Mouse (Mus musculus): ENCODE measurements around the gene Tcerg1l.

The Tcerg1l gene

DNA sequence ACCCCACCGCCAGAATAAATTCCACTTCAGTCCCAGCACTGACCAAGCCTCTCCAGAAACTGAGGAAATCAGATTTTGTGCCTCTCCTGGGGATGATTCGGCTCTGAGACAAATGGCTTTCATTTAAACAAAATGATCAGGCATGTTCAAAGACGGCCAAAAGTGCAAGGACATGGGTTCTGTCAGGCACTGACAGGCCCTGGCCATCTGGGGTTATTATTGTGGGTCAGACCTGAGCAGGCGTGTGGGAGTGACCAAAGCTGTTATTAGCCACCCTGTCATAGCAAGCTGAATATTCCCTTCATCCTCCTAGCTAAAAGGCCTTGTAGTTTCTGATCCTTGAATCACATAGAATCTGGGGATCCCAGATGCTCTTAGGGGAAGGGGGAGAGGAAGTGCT is 174.6 kb downstream of the Tcerg1l start:
- no peak for DNase-seq (ENCODE audit: low read depth, low spot score)

DNA sequence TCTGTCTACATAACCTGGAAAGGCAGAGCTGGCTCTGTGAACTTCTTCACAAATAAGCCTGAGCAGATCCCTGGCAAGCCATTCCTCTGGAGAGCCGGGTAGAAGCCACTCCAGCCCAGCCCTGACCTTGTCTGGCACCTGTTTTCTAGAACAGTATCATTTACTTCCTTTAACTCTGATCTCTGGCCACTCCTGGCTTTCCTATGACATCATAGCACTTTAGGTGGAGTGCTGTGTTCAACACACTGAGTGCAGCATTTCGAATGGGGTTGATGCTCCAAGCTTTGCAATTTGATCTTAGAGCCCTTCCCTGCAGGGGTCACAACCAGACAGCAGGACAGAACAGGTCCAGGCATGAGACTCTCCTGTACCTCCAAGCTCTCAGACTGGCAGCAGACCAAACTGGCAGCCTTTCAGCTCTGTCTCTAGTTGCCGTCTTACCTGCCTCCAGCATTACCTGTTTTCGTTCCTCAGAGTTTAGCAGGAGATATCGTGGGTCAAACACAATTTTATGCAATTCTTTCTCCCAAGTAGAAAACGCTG is 179.9 kb downstream of the Tcerg1l start:
- DNase-seq (ENCODE audit: low read depth, low spot score): no peak

DNA sequence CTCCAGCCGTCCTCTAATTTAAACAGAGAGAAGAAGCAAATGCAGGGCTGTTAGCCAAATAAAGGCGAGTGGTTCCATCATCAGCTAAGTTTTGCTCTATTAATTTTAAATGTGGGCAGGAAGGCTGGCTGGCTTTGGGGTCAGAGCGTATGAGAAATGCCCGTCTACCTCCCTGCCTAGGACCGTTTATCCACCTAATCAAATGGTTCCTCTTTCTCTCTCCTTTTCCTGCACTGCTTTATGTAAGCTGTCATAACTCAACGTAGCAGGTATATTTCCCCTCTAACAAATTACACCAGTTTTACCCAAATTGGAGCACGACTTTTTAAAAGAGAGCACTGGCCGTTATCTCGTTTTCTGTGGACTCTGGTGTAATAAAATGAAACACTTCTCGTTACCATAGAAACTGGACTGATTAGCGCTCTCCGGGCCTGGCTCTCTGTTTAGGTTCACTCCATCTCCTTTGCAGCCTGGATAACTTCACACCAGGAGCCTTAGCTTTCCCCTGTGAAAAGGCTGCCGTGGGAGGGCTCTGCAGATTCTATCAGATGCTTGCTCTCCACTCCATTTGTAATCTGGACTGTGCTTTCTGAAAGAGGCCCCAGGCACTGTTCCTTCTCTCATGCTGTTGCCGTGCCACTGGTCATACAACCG is 182.2 kb downstream of the Tcerg1l start:
- no peak for DNase-seq (ENCODE audit: low read depth, low spot score)

DNA sequence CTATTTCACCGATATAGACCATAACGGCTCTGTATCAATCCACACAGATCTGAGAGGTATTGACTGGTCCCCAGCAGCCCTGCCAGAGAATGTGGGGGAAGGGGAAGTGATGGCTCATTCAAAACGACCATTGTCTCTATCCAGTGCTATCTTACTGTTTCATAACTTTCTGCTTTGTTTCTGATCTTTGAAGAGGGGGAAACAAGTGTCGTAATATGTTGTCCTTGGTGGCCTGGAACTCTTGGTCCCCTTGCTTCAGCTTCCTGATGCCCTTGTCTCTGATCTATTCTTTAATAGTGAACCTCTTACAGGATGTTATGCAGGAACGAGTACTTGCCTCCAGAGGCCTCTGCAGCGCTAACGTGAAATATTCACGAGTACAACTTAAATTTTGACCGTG is 182.8 kb downstream of the Tcerg1l start:
- DNase-seq (ENCODE audit: low read depth, low spot score): no peak

DNA sequence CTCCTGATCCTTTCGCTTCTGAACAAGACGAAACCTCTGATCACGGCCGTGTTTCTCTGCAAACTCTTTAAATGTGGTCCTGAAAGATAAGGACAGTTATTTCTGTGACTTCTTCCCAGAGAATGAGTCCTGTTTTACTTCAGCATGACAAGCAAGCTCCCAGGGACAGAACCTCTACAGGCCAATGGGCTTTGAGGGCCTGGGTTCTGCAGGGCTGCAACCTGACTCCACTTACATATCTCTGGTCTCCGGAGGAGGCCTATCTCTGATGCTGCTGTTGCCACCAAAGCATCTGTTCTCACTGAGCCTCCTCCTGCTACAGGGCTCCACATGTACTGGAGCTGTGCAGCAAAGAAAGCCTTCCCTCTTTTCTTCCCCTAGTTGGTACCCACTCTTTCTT is 187.8 kb downstream of the Tcerg1l start:
- DNase-seq (ENCODE audit: low read depth, low spot score): no peak

DNA sequence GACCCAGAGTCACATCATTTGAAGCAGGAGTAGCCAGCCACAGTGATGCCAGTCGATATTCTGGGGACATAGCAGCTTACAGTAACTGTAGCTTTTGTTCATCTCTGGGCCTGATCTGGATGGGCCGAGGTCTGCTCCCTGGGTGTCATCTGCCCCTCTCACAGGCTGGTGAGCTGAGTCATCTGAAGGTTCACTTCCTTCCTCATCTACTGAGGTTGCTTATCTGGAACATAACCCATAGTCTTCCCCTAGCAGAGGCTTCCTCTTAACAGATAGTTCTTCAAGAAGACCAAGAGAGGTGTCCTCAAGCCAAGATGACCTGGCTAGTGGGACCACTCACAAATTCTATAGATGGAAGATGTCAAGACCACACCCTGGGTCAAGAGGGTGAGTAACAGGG is 192.4 kb downstream of the Tcerg1l start:
- peak; percentile 12 for DNase-seq (ENCODE audit: low read depth, low spot score)

DNA sequence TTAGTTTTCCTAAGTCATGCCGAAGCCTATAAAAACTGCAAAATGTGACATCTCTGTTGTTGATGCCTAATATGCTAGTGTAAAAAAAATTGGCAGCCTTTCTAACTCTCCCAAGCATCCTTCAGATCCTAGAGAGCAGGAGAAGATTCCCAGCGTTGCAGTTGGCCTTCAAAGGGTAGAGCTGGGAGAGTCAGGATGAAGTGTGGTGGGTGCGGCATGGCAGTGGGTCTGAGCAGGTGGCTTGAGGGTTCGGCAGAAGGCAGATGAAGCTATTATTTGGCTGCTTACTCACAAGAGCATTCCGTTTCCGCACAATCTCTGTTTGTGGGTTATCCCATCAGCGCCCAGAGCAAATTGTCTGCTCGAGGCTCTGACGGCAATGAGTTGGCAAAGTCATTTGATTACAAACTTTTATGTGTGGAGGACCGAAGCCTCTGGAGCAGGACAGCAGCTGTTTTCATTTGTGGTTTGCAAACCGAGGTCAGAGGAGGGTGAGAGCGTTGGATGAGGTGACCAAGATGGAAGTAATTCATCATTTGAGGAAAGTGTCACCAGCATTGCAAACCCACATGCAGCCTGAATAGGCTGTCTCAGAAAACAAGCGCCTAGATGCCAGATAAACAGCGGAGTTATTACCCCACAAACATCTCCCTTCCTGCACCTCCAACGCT is 195.2 kb downstream of the Tcerg1l start:
- DNase-seq (ENCODE audit: low read depth, low spot score): no peak

DNA sequence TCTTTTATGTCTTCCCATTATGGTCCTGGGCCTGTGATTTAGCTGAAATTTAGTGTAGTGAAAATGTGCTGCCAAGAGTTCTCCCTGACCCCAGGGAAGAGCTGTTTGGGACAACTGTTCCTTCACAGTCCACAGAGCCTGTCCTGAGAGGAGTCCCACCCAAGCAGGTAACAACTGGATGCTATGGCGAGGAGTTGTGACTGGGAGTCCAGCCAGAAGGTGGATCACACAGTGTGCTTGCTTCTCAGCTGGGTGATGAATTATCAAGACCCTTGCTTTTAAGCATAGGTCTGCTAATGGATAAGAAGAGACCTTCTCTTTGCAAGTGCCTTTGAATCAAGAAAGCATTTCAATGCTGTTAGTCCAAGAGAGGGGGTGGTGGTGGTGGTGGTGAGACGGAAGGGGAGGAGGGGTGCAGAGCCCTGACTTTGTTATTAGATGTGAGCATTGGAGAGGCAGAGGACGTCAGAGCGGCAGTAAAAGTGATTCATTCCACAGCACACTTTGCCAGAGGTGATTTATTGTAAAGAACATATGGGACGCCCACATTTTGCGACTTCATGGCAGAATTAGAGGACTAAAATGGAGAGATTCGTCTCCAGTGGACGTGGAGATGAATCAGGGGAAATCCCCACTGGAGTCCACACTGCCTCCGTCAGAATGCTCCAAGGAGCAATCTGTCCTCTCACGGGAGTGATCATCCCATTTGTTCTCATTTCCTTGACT is 198.0 kb downstream of the Tcerg1l start:
- DNase-seq (ENCODE audit: low read depth, low spot score): no peak

DNA sequence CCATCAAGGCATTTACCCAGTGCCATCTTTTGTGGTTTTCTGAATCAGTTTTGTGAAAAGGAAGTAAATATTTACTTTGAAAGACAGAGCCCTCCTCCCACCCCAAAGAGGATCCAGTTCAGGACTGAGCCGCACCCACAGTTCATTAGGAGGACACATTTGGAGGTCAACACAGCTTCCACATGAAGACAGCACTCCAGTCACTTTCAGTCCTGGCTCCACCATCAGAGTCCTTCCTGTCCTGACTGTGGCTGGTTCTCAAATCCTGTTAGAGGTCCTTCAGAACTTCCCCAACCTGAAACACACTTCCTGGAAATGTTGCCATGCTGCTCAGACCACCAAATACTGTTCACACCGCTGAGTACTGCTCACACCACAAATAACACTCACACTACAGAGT is 201.4 kb downstream of the Tcerg1l start:
- no peak for DNase-seq (ENCODE audit: low read depth, low spot score)

DNA sequence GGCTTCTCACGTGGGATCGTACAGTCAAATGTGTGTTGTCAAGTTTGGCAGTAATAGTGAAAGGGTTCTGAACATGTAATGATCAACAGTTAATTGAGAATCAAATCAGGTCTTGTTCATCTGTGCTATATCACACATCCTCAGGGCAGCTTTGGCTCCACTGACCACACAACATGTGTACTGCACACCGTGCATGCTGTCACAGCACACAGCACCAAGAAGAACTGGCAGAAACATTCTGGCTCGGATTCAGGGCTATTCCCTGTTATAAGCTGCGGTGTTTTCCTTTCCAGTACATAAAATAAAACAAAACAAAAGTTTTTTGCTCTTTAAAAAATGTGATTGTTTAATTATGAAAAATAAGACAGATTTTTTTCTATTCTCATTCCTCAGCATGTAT is 213.3 kb downstream of the Tcerg1l start:
- no peak for DNase-seq (ENCODE audit: low read depth, low spot score)

DNA sequence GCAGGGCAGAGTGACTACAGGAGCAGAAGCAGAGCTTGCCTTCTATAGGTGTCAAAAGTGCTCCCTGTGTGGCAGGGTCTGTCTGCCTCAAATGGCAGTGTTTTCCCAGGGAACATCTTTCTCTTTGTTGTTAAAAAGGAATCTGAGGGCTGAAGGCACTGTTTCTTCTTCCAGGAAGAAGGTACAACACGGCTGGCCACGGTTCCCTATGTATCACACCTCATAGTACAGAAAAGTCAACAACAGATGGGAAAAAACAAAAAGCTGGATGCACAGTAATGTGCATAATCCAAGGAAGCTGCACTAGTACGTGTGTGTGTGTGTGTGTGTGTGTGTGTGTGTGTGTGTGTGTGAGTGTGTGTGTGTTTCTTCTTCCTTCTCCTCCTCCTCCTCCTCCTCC is 215.3 kb downstream of the Tcerg1l start:
- no peak for DNase-seq (ENCODE audit: low read depth, low spot score)

DNA sequence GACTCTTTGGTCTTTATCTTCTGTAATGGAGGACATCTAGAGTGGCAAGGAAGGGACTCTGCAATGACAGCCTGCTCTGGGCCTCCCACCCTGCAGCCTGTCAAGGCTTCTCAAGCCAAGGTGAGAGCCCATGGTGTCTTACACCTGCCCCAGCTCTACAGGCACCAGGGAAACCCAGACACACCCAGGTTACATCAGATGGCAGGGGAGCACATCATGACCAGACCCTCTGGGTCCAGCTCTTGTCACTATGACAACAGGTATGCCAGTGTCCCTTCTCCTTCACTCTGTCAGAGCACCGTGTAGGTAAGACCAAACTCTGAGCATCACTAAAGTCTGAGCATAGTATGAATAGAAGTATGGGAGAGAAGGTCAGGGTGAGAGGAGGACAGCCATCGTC is 218.9 kb downstream of the Tcerg1l start:
- no peak for DNase-seq (ENCODE audit: low read depth, low spot score)

DNA sequence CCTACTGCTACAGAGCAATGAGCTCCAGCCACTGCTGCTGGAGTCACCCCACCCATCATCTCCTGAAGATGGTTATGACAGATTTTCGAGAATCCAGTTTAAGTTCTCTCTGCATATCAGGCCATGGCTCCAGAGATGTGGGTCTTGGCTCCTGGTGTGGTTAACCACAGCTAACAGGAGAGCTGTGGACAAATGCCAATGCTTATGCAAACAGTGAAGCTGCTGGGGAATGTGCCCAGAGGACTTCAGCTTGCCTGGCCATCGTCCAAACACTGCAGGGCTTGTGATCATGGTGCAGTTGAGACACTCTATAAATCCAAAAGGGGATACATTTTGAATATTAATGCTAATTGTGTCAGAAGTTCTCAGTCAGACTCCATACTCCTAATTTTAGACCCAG is 221.5 kb downstream of the Tcerg1l start:
- no peak for DNase-seq (ENCODE audit: low read depth, low spot score)

DNA sequence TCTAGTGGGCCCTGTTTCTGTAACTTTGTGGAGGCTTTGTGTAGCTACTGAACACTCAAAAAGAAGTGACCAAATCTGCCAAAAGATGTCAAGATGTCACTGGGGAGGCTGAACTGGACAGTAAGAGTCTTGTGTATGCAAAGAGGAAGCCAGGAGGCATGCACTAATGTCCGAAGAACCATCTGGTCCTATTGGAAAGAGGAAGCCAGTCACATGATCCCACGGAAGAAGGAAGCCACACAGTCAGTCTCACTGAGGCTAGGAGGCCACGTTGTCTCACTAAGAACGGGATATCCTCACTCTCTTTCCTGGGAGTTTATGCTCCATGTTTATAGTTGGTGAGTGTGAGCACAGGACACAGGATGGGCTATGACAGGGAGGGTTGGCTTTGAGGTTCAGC is 227.1 kb downstream of the Tcerg1l start:
- DNase-seq (ENCODE audit: low read depth, low spot score): no peak

Measured in A20 (cell line).